Mouse (Mus musculus): Measurements from ENCODE around the gene Prr14.
A peak's percentile ranks its signal among the peaks of the same experiment; 100 is the strongest.
"Not testable (repeated sequence)": the region's sequence is repeated elsewhere in the genome, so short reads cannot be mapped to it uniquely, and the experiment has no call there.

Gene Prr14

DNA sequence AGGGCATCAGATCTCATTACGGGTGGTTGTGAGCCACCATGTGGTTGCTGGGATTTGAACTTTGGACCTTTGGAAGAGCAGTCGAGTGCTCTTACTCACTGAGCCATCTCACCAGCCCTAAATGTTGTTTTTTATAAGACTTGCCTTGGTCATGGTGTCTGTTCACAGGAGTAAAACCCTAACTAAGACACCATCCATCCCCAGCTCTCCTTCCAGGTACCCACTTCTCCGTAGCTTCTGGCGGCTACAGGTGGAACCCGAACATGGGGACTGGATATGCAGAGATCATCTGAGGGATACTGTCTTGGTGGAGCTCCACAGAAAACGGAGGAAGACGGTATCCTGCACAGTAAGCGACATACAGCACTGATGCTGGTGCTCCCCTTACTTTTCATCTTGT is at the start of gene Prr14:
Gene Prr14 (plus strand): TSS at position 301 of the 400 bp plus-strand sequence.
- DNase-seq, result not testable (repeated sequence)

DNA sequence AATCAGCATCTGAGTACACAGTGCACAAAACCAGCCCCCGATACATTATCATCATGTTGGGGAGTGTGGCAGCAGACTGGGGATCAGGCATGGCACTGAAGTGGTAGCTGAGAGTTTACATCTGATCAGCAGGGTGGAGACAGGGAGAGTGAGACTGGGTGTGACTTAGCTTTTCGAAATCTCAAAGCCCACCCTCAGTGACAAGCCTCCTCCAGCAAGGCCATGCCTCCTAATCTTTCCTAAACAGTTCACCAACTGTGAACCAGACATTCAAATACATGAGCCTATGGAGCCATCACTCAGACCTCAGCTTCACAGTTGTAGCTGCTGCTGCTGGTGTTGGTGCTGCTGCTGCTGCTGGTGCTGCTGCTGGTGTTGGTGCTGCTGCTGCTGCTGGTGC is 48.0 kb upstream of the Prr14 start:
- no peak for DNase-seq

DNA sequence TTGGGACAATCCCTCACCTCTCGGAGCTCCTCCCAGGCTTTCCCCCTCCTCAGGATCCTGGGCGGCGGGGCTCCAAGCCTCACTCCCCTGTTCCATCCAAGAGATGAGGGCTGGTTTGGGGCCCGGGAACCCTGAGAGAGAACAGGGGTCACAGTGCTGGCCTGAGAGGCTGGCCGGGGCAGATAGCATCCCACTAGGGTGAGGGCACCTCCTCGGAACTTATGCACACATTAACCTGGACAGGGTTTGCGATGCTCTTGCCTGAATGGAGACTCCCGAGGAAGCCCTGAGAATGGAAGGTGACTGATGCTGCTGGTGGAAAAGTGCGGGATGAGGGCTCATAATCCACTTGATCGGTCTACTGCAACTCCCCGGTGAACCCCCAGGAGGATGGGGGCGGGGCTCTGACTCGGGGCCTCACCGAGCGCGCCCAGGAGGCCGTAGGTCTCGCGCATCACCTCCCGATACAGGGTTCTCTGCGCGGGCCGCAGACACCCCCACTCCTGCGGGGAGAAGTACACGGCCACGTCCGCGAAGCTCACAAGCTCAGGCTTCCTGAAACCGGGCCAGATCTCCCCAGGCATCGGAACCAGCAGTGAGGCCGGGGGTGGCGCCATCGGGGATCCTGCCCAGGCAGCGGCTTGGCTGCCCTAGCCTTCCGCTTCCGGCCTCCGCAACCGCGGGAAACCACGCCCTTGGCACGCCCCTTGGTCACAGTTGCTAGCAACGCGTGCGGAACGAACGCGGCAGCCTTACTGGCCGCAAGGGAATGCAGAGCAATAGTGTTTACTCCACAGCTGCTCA is 37.8 kb upstream of the Prr14 start, which contains the start of gene Zfp688:
Gene Zfp688 (minus strand): TSS at position 681 of the 804 bp plus-strand sequence.
- DNase-seq, result peak; percentile 96 to 97

DNA sequence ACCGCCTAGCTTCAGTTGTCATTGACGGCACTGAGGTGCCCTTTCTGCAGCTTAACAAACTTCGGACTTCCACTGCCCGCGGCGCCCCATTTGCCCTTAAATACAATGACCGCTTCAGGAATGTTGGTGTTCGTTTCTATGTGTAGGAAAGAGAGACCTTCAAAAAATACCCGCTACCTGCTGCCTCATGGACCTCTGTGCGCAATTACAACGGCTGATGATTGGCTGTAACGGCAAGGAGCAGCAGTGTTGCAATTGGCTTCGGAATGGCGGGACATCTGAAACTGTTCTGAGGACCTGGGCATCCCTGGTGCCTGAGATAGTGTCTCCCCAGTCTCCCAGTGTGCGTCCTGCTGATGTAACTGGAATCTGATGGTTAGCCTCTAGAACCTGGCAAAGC is 37.2 kb upstream of the Prr14 start:
- peak in 1 of 2 experiments; percentile 12 for DNase-seq

DNA sequence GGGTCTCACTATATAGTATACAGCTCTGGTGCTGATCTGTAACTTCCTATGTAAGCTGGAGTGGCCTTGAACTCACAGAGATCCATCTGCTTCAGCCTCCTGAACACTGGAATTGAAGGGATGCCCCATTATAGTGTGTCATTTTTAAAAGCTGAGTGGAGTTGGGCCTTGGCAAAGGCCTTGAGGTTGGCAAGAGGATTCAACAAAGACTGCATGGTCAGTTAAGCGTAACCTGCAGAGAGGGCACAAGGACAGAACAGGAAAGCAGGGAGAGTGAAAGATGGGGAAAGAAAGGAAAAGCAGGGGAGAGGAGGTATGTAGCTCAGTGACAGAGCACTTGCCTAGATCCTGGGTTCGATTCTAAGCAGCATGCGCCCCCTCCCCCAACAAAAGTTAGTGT is 34.1 kb upstream of the Prr14 start:
- DNase-seq, result no peak

DNA sequence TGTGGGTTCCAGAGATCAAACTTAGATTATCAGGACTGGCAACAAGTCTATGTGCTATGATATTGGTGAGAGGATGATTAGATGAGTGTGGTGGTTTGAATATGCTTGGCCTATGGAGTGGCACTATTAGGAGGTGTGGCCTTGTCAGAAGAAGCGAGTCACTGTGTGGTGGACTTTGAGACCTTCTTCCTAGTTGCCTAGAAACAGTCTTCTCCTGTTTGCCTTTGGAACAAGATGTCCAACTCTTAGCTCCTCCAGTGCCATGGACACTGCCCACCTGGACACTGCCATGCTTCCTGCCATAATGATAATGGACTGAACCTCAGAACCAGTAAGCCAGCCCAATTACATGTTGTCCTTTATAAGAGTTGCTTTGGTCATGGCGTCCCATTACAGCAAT is 33.5 kb upstream of the Prr14 start:
- no peak for DNase-seq

DNA sequence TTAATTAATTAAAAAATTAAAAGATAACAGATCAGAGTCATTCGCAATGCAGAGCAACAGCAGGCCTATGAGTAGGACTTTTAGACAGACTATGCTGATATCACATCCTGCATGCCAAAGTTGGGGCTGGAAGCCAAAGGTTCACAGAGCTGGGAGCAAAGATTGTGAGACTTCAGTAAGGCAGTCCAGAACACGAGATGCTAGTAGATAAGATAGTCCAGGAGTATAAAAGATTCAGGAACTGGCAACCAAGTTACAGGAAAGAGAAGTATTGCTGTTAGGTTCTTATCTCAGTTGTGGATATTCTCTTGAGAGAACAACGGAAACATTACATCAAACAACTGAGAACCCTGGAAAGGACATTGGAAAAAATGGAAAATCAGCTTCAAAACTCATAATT is 33.1 kb upstream of the Prr14 start:
- no peak for DNase-seq

DNA sequence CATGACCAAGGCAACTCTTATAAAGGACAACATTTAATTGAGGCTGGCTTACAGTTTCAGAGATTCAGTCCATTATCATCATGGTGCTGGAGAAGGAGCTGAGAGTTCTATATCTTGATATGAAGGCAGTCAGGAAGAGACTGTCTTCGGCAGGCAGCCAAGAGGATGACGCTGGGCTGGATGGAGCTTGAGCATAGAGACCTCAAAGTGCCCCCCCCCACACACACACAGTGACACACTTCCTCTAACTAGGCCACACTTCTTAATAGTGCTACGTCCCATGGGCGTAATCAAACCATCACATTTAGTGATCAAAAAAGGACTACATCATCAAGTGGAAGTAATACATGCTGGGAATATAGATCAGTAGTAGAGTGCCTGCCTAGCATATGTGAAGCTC is 24.2 kb upstream of the Prr14 start:
- no peak for DNase-seq

DNA sequence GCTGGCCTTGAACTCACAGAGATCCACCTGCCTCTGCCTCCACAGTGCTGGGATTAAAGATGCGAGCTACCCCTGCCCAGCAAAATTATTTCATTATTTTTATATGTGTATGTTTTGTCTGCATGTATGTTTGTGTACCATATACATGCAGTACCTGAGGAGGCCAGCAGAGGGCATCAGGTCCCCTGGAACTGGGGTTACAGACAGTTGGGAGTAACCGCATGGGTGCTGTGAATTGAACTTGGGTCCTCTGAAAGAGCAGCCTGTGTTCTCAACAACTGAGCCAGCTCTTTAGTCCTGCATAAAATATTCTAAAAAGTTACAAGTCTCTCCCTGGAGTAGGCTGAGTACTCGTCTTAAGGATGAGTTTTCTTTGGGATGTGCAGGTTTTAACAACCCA is 21.7 kb upstream of the Prr14 start:
- DNase-seq, result peak in 1 of 2 experiments; percentile 36

DNA sequence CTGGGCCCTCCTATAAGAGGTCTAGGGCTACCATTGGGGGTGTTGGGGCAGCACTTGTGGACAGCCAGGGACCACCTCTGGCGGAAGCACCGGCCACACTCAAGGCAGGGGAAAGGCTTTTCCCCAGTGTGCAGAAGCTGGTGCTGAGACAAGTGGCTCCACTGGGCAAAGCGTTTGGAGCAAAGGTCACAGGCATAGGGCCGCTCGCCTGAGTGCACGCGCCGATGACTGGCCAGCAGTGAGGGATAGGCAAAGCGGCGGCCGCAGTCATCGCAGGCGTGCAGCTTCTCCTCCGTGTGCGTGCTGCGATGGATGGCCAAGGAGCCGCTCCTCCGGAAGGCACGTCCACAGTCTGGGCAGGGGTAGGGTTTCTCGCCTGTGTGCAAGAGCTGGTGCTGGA is 15.4 kb upstream of the Prr14 start:
- no peak for DNase-seq

DNA sequence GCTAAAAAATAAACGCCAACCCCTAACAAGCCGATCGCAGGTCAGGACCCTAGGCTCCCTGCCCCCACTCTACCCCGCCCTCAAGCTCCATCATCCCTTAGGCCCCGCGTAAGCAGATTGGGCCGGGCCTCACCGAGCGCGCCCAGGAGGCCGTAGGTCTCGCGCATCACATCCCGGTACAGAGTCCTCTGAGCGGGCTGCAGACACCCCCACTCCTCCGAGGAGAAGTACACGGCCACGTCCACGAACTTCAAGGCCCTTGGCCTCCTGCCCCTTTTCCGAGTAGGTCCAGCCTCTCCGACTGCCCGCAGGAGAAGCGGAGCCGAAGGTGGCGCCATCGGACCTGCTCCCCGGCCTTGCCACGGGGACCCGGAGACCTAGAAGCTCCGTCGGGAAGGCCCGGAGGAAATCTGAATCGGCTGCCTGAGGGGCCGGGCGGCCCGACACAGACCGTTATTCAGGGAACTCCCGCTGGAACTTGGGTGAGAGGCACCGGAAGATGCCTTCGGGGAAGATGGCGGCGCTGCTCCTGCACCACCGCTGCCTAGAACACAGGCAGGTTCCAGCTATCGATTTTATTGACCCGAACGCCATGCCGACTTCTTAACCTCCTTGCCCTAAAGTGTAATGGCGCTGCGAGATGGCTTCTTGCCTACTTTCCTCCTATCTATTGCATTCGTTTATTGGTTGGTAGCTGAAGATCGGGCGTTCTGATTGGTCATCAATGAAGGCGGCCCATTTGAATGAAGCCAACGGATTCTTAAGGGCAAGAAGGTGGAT is 10.7 kb upstream of the Prr14 start, which contains the start of gene Zfp689:
Gene Zfp689 (minus strand): TSS at position 638 of the 780 bp plus-strand sequence.
- peak; percentile 89 for DNase-seq

DNA sequence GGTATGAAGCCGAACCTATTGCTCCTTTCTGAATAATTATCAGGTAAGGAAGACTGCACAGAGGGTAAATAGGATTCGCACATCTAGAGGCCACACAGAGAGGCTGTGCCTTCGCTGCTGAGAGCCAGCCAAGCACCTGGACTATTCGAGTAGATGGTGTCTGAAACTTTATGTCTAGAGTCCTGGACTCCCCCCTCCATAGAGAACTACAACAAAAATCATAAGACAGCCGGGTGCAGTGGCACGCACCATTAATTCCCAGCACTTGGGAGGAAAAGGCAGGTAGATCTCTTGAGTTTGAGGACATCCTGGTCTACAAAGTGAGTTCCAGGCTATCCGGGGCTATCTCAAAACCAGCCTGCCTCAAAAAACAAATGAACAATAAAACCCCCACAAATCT is 9.4 kb upstream of the Prr14 start:
- DNase-seq, result no peak

DNA sequence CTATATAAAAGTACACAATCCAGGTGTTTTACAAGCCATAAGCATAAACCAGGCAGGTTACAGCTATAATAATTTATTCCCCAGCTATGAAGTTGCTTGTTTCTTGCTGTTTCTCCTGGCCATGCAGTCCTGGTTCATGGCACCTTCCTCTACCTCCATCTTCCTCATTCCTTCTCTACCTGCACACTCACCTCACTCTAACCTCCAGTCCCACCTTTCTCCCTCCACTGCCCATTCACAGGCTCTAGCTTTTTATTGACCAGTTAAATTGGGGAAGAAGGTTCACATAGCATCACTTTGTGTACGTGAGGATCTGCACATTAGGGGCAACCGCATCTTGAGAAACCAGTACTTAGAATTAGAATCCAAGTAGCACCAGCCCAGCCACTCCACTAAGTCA is 6.4 kb upstream of the Prr14 start:
- DNase-seq, result no peak

DNA sequence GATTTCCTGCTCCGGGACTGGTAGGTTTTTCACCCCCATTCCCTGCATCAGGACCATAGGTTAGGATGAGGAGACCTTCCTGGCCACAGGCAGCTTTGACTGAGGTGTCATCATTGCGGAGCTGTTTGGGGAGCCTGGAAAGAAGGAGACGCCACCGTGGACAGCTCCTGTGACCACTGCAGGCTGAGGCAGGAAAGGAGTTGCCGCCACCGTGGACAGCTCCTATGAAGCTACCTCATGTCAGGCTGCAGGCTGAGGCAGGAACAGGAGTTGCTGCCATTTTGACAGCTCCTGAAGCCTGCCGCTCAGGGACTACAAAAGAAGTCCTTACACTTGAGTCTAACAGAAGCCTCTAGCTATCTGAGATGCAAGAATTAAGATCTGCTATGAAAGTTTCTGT is 4.5 kb upstream of the Prr14 start:
- no peak for DNase-seq

DNA sequence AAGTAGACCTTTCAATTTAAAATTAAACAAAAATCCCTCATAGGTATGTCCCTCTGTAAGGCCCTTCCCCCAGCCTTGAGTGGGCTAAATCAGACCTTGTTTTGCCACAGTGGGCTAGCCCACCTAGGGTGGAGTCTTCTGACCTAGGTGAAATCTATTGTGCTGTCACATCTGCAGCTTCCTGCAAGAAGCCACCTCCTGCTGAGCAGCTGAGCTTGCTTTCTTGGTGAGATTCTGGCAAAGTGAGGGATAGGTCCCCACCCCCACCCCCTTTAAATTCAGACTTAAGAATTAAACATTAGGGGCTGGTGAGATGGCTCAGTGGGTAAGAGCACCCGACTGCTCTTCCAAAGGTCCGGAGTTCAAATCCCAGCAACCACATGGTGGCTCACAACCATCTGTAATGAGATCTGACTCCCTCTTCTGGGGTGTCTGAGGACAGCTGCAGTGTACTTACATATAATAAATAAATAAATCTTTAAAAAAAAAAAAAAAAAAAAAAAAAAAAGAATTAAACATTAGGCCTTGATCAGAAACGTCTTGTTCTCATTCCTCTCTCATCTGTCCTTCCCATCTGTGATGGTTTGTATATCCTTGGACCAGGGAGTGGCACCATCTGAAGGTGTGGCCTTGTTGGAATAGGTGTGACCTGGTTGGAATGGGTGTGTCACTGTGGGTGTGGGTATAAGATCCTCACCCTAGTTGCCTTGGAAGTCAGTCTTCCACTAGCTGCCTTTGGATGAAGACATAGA is 864 bp upstream of the Prr14 start:
- not testable (repeated sequence) for DNase-seq

DNA sequence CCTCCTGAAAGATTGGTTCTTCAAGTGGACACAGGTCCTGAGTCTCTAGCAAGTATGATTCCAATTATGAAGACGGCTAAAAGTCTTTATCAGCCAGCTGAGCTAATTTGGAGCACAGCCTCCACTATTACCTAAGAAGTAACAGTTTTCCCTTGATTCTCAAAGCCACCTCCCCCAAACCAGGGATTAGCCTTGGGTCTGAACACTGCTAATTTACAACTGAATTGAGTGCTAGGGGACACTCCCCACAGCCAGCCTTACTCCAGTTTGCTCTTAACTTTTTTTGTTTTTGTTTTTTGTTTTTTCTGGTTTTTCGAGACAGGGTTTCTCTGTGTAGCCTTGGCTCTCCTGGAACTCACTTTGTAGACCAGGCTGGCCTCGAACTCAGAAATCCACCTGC is 5.8 kb downstream of the Prr14 start:
- no peak for DNase-seq

DNA sequence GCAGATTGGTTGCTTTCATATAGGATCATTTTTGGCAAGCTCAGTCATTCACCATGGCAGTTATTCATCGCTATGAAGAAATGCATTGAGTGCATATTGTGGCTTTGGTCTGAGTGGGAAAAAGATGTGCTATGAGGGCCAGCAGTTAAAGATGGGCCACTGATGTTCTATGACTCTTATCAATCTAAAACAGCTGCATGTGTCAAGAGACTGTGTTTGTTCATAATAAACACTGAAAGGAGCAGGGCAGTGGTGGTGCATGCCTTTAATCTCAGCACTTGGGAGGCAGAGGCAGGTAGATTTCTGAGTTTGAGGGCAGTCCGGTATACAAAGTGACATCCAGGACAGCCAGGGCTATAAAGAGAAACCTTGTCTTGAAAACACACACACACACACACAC is 6.3 kb downstream of the Prr14 start:
- not testable (repeated sequence) for DNase-seq

DNA sequence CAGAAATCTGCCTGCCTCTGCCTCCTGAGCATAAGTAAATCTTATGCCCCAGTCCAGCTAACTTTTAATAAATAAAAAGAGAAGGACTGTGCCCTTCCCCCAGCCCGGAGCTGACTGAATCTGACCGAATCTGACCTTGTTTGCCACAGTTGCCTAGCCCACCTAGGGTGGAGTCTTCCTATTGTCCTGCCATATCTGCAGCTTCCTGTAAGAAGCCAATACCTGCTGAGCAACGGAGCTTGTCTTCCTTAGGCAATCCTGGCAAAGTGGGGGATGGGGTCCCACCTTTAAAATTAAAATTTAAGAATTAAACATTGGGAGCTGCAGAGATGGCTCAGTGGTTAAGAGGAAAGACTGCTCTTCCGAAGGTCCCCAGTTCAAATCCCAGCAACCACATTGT is 7.2 kb downstream of the Prr14 start:
- DNase-seq, result no peak

DNA sequence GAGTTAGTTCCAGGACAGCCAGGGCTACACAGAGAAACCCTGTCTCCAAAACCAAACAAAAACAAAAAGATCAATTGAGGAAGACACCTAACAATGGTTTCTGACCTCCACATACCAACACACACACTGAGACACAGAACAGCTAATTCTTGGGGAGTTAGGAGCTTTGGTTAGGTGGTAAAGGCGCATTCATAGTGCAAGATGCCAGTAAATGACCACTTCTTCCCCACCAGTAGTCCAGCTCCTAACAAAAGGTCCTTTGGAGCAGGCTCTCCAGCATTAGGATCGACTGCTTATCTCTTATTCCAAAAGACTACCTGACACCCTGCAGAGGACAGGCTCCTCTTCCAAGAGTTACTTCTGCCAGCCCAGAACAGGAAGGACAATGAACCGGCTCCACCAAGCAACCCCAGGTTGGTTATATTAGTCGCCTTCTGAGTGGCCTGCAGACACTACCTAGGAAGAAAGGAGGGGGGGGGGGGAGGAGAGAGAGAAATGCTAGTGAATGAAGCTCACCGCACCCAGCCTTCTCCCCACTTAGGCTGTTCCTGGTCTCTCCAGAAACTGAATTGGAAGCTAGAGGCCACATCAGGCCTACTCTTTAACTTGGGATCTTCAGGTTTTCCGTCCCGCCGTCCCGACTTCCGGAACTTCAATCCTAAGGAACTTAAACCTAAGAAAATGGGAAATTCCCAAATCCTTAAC is 10.8 kb downstream of the Prr14 start:
- DNase-seq, result peak; percentile 25 to 33

DNA sequence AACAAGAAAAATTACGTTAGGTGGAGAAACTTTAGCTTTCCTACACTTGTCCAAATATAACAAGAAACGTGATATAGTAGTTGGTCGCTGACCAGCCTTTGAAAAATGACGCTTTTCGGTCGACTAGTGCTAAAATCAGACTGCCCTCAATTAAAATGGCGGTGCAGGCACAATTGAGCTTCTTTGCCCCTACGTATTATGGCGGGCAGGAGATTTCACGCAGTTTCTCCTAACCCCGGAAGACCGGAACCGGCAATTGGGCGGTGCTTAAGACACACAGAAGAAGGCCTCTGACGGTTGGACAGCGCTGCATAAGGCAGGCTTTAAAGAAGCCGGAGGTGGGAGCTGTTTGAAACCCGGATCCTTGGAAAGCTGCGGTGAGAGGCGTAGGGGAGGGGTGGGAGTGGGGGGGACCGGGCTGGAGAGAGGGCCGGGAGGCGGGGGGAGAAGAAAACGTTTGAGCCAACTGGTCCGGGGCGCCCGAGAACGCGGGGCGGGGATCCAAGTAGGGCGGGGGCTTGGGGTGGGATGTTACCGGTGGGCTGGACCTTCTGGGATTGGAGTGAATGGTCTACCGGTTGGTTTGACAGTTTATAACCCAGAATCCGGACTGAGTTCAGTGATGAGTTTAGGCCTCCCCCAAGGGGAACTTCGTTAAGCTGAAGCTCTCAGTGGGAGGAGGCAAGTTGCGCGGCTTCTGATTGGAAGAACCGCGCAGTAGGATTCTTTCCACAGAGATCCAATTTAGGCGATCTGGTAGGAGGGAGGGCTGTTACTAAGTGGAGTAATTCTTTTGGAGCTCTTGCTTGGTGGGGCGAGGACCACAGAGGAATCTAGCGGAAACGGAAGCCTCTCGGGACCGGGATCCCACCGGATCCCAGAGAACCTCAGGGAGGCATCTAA is 11.6 kb downstream of the Prr14 start:
- peak; percentile 84 to 91 for DNase-seq

DNA sequence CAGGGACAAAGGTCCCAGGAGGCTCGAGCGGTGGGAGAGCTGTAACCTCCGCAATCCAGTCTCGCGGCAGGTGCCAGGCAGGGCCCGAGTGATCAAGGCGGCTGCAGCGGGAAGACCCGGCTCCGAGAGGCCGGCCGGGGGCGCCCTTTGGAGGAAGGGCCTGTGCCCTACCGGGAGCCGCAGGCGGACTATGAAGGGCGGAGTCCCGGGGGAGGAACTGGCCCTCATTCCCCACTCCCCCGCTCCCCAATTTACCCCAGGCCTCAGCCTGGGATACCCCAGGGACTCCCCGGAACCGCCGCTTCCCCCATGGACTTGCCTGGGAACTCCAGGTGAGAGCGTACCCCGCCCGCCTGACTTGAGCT is 12.2 kb downstream of the Prr14 start:
- peak; percentile 63 to 70 for DNase-seq

DNA sequence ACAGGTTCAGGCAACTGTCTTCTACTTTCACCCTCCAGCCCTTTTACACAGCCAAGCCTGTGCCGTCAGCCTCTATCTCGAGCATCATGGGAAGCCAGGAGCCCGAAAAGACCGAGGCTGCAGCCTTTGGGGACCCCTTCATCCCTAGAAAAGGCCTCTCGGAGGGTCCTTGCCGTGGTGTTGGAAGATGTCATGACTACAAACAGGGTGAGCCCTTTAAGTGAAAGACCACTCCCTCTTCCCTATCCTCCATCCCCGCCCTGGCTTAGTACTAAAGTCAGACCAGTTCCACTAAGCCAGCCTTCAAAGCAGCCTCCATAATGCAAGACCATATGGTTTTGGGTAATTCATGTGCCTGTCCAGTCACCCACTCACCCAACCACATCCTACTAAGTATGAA is 12.6 kb downstream of the Prr14 start:
- DNase-seq, result no peak
